Mouse (Mus musculus) hindbrain, embryonic 10.5 days (tissue): ENCODE measurements around the gene Zfpm1. TPM values are rescaled to one million over a fixed set of nuclear protein-coding genes. Genes with fewer than 3 reads are reported as not detected.

ENCODE experiments used
- DNase-seq: peaks from one replicate; pipeline ENCODE4 v3.0.0-alpha.2; 2017; ENCODE audit warnings: low spot score
- H3K27ac ChIP-seq: fragments of 300-500 bp; sonication (generic); 2 replicates; pipeline ENCODE4 v1.5.1; 2016; ENCODE audit warnings: mild to moderate bottlenecking, moderate library complexity
- H3K27me3 ChIP-seq: fragments of 300-500 bp; sonication (generic); 2 replicates; pipeline ENCODE4 v1.6.1; 2016; ENCODE audit warnings: mild to moderate bottlenecking; ENCODE audit not compliant: poor library complexity, insufficient read depth, severe bottlenecking
- H3K36me3 ChIP-seq: fragments of 300-500 bp; sonication (generic); 2 replicates; pipeline ENCODE4 v1.6.1; 2016; ENCODE audit warnings: mild to moderate bottlenecking, moderate library complexity
- H3K4me1 ChIP-seq: fragments of 300-500 bp; sonication (generic); replicated peaks from 2 replicates; pipeline ENCODE4 v1.6.1; 2016; ENCODE audit warnings: mild to moderate bottlenecking
- H3K4me3 ChIP-seq: fragments of 300-500 bp; sonication (generic); 2 replicates; pipeline ENCODE4 v1.5.1; 2016; ENCODE audit warnings: mild to moderate bottlenecking, moderate library complexity
- H3K9me3 ChIP-seq: fragments of 300-500 bp; sonication (generic); 2 replicates; pipeline ENCODE4 v1.6.1; 2016; ENCODE audit warnings: mild to moderate bottlenecking, moderate library complexity
- WGBS: fragments of 180-500 bp; shearing (Covaris S2); methylation state at CpG from one replicate; pipeline ENCODE4 v1.1.7; 2016; 5-methylcytosine and 5-hydroxymethylcytosine counted together
- polyA plus RNA-seq: library from polyadenylated mRNA; unstranded; fragments of >200 nt; fragmentation: Nextera tagmentation; extraction: Ambion mirVana; gene quantifications from 2 replicates; pipeline ENCODE4 v1.2.1, GENCODE M21; 2016

Zfpm1 gene
- polyA plus RNA-seq, 1 experiment from 2014 or later: 1.6 TPM

- Histone ChIP-seq H3K4me3 (no peak overlapping the region), H3K36me3 (peaks cover 19% of the 10 kb centered on the region; the same call in 1 of the 2 replicates), H3K27me3 (no peaks in the 10 kb centered on the region), H3K27ac (peak overlapping the region; percentile 66), H3K4me1 (peaks cover 69% of the 10 kb centered on the region), H3K9me3 (no peaks in the 10 kb centered on the region)
- no peak for DNase-seq
- WGBS: 84% methylated on average over 8 of the region's 8 CpGs
Measured at GRCm38 (mm10) chr8:122307836-122308235, 25.9 kb downstream of the Zfpm1 start.

GRCm38 (mm10) chr8:122309272-122309671, 27.3 kb downstream of the Zfpm1 start:
- H3K36me3 ChIP-seq: peaks cover 19% of the 10 kb centered on the region; the same call in 1 of the 2 replicates
- no peak for DNase-seq
- no peak overlapping the region for H3K4me3 ChIP-seq
- peaks cover 72% of the 10 kb centered on the region for H3K4me1 ChIP-seq
- H3K27me3 ChIP-seq: no peaks in the 10 kb centered on the region
- H3K27ac ChIP-seq: peak overlapping the region; percentile 62; the same call in 1 of the 2 replicates
- H3K9me3 ChIP-seq: no peaks in the 10 kb centered on the region
- WGBS: 89% methylated on average over 12 of the region's 12 CpGs

GRCm38 (mm10) chr8:122311115-122311514, 29.2 kb downstream of the Zfpm1 start:
- DNase-seq: no peak
- Histone ChIP-seq H3K36me3 (peaks cover 19% of the 10 kb centered on the region; the same call in 1 of the 2 replicates), H3K27me3 (no peaks in the 10 kb centered on the region), H3K9me3 (no peaks in the 10 kb centered on the region), H3K4me3 (no peak overlapping the region), H3K4me1 (peaks cover 80% of the 10 kb centered on the region), H3K27ac (peak overlapping the region; percentile 50)
- 84% methylated on average over 2 of the region's 2 CpGs for WGBS

- peak overlapping the region; percentile 42; the same call in 1 of the 2 replicates for H3K27ac ChIP-seq
- peaks cover 84% of the 10 kb centered on the region for H3K4me1 ChIP-seq
- peaks cover 11% of the 10 kb centered on the region; the same call in 1 of the 2 replicates for H3K36me3 ChIP-seq
- H3K27me3 ChIP-seq: no peaks in the 10 kb centered on the region
- no peak overlapping the region for H3K4me3 ChIP-seq
- 73% methylated on average over 2 of the region's 2 CpGs for WGBS
- no peak for DNase-seq
- no peaks in the 10 kb centered on the region for H3K9me3 ChIP-seq
Measured at GRCm38 (mm10) chr8:122312553-122312952, 30.6 kb downstream of the Zfpm1 start.

GRCm38 (mm10) chr8:122313310-122313709, 31.4 kb downstream of the Zfpm1 start:
- WGBS: 74% methylated on average over 12 of the region's 12 CpGs
- Histone ChIP-seq H3K27ac (peak overlapping the region; percentile 64; the same call in 1 of the 2 replicates), H3K4me1 (peaks cover 88% of the 10 kb centered on the region), H3K4me3 (no peak overlapping the region), H3K36me3 (peaks cover 6% of the 10 kb centered on the region; the same call in 1 of the 2 replicates), H3K27me3 (no peaks in the 10 kb centered on the region), H3K9me3 (no peaks in the 10 kb centered on the region)
- no peak for DNase-seq

- peaks cover 9% of the 10 kb centered on the region; the same call in 1 of the 2 replicates for H3K27me3 ChIP-seq
- no peak overlapping the region for H3K4me3 ChIP-seq
- no peak for DNase-seq
- H3K4me1 ChIP-seq: peaks cover 91% of the 10 kb centered on the region
- no peaks in the 10 kb centered on the region for H3K9me3 ChIP-seq
- peak overlapping the region; percentile 50 for H3K27ac ChIP-seq
- 67% methylated on average over 13 of the region's 13 CpGs for WGBS
- no peaks in the 10 kb centered on the region for H3K36me3 ChIP-seq
Measured at GRCm38 (mm10) chr8:122314899-122315496, 33.1 kb downstream of the Zfpm1 start.

GRCm38 (mm10) chr8:122316402-122316801, 34.5 kb downstream of the Zfpm1 start:
- Histone ChIP-seq H3K4me3 (no peak overlapping the region), H3K4me1 (peaks cover 95% of the 10 kb centered on the region), H3K9me3 (no peaks in the 10 kb centered on the region), H3K36me3 (no peaks in the 10 kb centered on the region), H3K27me3 (peaks cover 11% of the 10 kb centered on the region; the same call in 1 of the 2 replicates), H3K27ac (no peak overlapping the region)
- DNase-seq: no peak
- WGBS: 51% methylated on average over 2 of the region's 2 CpGs

- WGBS: 57% methylated on average over 8 of the region's 8 CpGs
- H3K4me1 ChIP-seq: peaks cover 95% of the 10 kb centered on the region
- H3K9me3 ChIP-seq: no peaks in the 10 kb centered on the region
Measured at GRCm38 (mm10) chr8:122317918-122318475, 36.1 kb downstream of the Zfpm1 start.

GRCm38 (mm10) chr8:122319045-122319707, 37.2 kb downstream of the Zfpm1 start:
- peaks cover 95% of the 10 kb centered on the region for H3K4me1 ChIP-seq
- H3K27ac ChIP-seq: peak overlapping the region; percentile 13
- no peaks in the 10 kb centered on the region for H3K9me3 ChIP-seq
- H3K4me3 ChIP-seq: no peak overlapping the region
- peaks cover 26% of the 10 kb centered on the region for H3K27me3 ChIP-seq
- DNase-seq: no peak
- no peaks in the 10 kb centered on the region for H3K36me3 ChIP-seq
- WGBS: 72% methylated on average over 11 of the region's 11 CpGs

More at GRCm38 (mm10) chr8:122317918-122318475, 36.1 kb downstream of the Zfpm1 start:
- H3K27me3 ChIP-seq: peaks cover 21% of the 10 kb centered on the region; the same call in 1 of the 2 replicates
- peak overlapping the region; percentile 13; the same call in 1 of the 2 replicates for H3K27ac ChIP-seq
- DNase-seq: no peak
- H3K4me3 ChIP-seq: no peak overlapping the region
- H3K36me3 ChIP-seq: no peaks in the 10 kb centered on the region

- H3K9me3 ChIP-seq: no peaks in the 10 kb centered on the region
- peaks cover 95% of the 10 kb centered on the region for H3K4me1 ChIP-seq
- H3K27me3 ChIP-seq: peaks cover 26% of the 10 kb centered on the region
- peak overlapping the region; percentile 13 for H3K27ac ChIP-seq
- H3K36me3 ChIP-seq: no peaks in the 10 kb centered on the region
- DNase-seq: no peak
- no peak overlapping the region for H3K4me3 ChIP-seq
- WGBS: 77% methylated on average over 7 of the region's 7 CpGs
Measured at GRCm38 (mm10) chr8:122319708-122320075, 37.8 kb downstream of the Zfpm1 start.

- H3K4me3 ChIP-seq: no peak overlapping the region
- peaks cover 95% of the 10 kb centered on the region for H3K4me1 ChIP-seq
- peak overlapping the region; percentile 54; the same call in 1 of the 2 replicates for H3K27ac ChIP-seq
- no peak for DNase-seq
- no peaks in the 10 kb centered on the region for H3K36me3 ChIP-seq
- 14% methylated on average over 3 of the region's 3 CpGs for WGBS
- H3K27me3 ChIP-seq: peaks cover 34% of the 10 kb centered on the region
- no peaks in the 10 kb centered on the region for H3K9me3 ChIP-seq
Measured at GRCm38 (mm10) chr8:122320541-122320940, 38.6 kb downstream of the Zfpm1 start.

GRCm38 (mm10) chr8:122321455-122321921, 39.5 kb downstream of the Zfpm1 start:
- Histone ChIP-seq H3K27me3 (peaks cover 44% of the 10 kb centered on the region), H3K9me3 (no peaks in the 10 kb centered on the region), H3K4me3 (no peak overlapping the region), H3K4me1 (peaks cover 98% of the 10 kb centered on the region), H3K27ac (peak overlapping the region; percentile 54), H3K36me3 (no peaks in the 10 kb centered on the region)
- no peak for DNase-seq
- 66% methylated on average over 10 of the region's 10 CpGs for WGBS

GRCm38 (mm10) chr8:122322126-122322525, 40.2 kb downstream of the Zfpm1 start:
- peaks cover 49% of the 10 kb centered on the region for H3K27me3 ChIP-seq
- no peaks in the 10 kb centered on the region for H3K9me3 ChIP-seq
- no peak overlapping the region for H3K4me3 ChIP-seq
- peaks cover 91% of the 10 kb centered on the region for H3K4me1 ChIP-seq
- H3K36me3 ChIP-seq: no peaks in the 10 kb centered on the region
- peak overlapping the region; percentile 73 for H3K27ac ChIP-seq
- 87% methylated on average over 7 of the region's 7 CpGs for WGBS
- no peak for DNase-seq
